Mouse (Mus musculus) gastrocnemius, adult 18-20 months (tissue): ENCODE measurements at regions not wholly inside any gene's neighbourhood (a gene's known extent, or its start where the extent isn't known, plus 50 kb on each side); places are given as distances from the start of the nearest gene placed in this dataset.

Experiments
- DNase-seq: peaks from one replicate; pipeline ENCODE4 v3.0.0; 2021; ENCODE audit warnings: low spot score

GRCm38 (mm10) chr16:77852066-77852781, 250.3 kb upstream of the Gm11146 start:
- no peak for DNase-seq

DNA sequence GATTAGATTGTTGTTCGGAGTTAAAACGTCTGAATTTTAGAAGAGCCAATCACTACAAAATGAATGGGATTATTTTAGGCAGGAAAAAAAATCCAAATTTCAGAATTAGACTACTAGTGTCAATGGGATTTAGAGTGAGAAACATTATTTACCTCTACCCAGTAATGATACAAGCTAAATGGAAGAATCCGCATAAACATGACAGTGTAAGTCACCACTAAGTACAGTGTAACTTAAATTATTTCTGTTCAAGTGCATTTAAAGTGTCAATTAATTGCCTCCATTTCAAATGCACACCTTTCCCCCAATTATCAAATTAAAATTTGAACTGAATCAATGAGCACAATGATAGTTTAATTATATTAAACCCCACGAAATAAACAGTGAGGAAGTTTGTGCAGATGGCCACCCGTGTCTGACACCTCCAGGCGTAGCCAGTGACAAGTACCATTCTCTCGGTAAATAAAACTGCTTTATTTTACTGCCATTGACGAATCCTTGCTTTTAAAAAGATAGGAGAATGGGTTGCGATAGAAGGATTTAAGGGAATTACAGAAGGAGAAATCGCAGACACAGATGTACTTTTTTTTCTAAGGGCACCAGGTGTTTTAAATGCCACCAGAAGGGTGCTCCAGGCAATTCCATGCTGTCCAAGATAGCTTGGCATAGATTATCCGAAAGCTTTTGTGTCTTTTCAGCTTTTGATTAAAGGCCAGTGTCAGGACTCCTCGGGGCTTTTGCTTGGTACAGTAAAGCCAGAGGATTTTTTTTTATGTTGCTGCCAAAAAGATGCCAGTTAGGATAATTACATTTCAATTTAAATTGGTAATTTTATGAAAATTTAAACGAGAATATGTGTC, 249.5 kb upstream of the Gm11146 start:
- DNase-seq: no peak

DNA sequence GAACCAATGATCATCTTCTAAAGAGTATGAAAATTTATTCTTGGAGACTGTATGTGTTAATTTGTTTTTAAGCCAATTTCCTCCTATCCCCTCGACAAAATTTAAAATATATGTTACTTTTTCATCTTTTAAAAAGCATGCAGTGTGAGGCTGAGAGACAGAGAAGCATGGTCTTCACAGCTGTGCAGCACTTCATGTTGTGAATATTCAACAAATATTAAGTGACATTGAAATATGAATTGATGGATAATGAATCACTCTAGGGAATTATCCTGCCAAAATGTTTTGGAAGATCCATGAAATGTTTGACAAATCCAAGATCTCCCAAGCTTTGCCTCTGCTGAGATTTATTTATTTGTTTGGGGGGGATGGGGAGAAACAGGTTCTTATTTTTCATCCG, 233.9 kb upstream of the Gm11146 start:
- no peak for DNase-seq

GRCm38 (mm10) chr16:77827322-77828117, 225.6 kb upstream of the Gm11146 start:
- peak; percentile 52 for DNase-seq

- no peak for DNase-seq
Observed at GRCm38 (mm10) chr16:77799709-77800108, 197.8 kb upstream of the Gm11146 start.

DNA sequence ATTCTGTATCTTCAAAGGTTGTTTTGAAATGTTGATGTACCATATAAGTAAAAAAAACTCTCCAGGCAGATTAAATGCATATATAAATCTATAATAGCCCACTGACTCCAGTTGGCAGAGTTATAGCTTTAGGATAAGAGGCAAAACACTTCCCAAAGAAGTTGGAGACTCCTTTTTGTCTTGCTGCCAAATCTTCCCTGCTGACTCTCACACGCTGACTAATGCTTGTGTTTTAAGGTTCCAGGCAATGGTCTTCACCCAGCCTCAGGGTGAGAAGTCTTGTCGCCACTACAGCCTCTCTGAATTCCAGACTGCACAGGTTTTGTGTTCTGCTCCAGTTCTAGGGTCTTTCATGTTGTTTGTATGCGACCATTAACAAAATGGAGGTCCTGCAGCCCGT, 195.0 kb upstream of the Gm11146 start:
- DNase-seq: no peak

- no peak for DNase-seq
Observed at GRCm38 (mm10) chr16:77789652-77790051, 187.8 kb upstream of the Gm11146 start.

GRCm38 (mm10) chr16:77789206-77789605, 187.3 kb upstream of the Gm11146 start:
- no peak for DNase-seq

DNA sequence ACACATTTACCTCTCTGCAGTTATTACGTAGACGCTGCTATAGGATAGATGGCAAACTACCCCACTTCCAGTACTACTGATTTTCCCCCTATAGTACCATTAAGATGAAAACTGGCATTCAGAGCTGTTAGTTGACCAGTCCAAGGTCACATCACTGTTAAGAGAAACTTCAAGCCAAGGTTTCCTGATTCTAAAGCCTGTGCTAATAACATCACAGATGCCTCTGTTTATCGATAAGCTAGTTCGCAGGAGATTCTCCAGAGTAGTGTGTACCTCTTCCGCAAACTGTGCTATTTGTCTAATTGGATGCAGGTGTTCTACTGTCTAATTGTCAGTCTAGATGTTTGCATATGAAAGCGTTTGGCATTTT, 186.9 kb upstream of the Gm11146 start:
- no peak for DNase-seq

DNA sequence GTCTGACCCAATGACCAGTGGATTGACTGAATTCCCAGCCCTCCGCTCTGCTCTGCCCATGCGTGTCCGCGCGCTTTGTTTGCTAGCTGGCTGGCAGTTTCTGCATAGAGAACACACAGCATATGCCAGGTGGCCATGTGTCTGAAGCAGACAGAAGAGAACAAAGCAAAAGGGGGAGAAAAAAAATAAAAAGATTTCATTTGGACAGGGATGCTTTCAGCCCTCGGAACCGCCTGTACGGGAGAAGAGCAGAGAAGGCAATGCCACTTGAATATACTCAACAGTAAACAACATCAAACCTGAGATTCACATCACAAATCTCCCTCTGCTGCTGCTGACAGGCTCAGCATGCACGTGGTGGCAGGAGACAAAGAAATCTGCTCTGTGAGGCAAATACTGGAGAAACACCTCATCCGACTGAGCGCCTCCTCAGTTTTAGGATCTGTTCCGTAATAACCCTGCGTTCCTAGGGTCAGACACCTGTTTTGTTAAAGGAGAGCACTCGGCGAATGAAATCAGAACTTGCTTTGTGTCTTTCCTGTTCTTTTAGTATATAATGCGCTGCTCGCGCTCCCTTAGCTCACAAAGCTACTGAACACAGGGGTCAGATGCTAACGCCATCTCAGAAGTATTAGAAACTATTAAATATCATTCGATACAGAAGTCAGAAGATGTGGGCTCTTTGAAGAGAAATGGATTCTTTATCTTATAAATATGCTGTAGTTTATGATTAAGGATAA, 186.3 kb upstream of the Gm11146 start:
- no peak for DNase-seq

DNA sequence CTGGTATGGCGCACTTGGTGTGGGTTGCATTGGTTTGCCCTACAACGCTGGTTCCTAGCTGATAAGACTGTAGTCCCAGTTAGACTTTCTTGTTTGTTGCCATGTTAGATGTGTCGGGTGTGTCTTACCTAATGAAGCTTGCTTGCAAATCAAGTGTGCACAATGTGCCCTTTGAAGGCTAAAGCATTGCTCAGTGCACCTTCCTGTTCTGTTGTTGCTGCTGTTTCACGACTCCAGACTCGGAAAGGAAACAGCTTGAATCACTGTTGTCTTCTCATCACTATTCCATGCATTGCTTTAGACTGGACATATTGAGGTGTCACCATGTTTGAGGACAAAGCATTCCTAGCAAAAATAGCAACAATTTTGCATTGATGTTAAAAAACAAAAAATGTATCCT, 185.1 kb upstream of the Gm11146 start:
- DNase-seq: no peak

DNA sequence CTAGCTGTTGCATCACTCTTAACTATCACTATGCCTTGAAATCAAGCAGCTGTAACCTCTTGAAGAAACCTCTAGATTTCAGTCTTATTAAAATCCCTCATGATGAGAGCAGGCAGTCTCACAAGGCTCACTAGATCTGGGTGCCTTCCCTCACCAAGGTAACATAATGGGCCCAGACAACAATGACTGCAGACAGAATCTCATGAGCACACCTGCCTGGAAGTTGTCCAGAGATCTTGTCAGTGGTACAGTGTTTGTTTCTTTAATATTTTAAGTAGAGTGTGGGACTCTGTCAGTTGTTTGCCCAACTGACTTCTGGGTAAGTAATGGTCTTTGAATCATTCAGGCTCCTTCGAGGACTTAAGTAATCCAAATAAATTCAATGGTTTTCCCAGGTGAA, 177.1 kb upstream of the Gm11146 start:
- DNase-seq: no peak

DNA sequence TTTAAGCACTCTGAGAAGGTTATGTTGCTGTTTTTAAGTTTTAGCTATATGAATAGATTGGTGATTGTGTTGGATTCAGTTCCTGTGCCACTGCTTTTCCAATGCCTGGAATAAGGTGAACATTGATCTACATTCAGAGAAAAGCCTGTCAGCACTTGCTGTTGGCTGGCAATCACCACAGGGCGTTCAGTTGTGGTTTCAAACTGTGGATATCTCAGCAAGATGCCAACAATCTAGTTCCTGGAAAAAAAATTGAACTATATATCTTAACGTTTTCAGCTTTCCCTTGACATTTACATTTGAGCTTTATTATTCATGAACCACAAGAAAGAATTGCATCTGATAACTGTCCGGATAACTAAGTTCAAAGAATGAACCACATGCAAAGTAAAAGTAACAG, 170.2 kb upstream of the Gm11146 start:
- no peak for DNase-seq

GRCm38 (mm10) chr16:77760926-77761347, 159.0 kb upstream of the Gm11146 start:
- no peak for DNase-seq

- no peak for DNase-seq
Observed at GRCm38 (mm10) chr16:77760479-77760878, 158.6 kb upstream of the Gm11146 start.

GRCm38 (mm10) chr16:77759997-77760396, 158.1 kb upstream of the Gm11146 start:
- no peak for DNase-seq

- DNase-seq: no peak
Observed at GRCm38 (mm10) chr16:77754882-77755281, 153.0 kb upstream of the Gm11146 start.

GRCm38 (mm10) chr16:77749474-77749873, 147.6 kb upstream of the Gm11146 start:
- peak; percentile 7 for DNase-seq

GRCm38 (mm10) chr16:77743838-77744237, 141.9 kb upstream of the Gm11146 start:
- DNase-seq: no peak

- no peak for DNase-seq
Observed at GRCm38 (mm10) chr16:77738821-77739220, 136.9 kb upstream of the Gm11146 start.

DNA sequence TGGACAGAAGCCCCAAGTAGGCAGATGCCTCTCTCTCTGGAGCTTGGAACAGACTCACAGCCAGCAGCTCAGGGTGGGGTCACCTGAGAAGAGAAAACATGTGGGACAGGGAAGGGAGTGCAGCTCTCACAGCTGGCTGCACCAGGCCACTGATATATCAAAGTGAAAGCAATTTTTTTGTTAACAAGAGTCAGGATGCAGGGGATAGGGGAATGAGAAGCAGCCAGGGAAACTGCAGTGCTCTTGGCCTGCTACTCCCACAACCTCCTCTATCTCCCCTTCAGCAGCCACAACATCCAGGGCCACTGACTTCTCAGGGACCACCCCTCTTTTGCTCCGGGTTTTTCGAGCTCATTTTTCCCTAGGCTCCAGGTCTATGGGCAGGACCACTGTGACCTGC, 117.5 kb upstream of the Gm11146 start:
- no peak for DNase-seq
